In the genomic region with DNA sequence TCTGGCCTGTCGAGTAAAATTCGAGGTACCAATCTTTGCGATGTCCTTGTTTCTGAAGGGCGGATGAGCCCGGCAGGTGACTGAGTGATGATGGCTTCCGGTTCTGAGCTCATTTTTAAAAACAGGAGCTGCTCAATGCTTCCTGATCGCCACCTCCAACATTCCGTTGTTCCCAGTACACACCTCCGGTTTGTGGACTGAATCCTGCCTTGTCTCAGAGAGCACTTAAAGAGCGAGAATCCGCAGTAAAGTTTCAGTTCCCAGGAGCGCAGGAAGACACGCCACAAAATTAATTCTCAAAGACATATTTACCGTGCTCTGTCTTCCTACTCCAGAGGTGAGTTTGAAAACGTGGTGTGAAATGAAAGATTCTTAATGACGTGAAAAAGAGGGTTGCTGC, we compare ENCODE assay signal across 21 mouse cellular contexts.
DNase-seq lines count a peak whose midpoint lies in the region; ATAC-seq and TF ChIP-seq lines count a peak whose summit lies in the region.
"Had no signal": no experiment of that assay in that cellular context is flagged by ENCODE, and none has a peak within 500 bp of the region (broad histone marks: within the 10 kb centered on the region; RNA-seq: fewer than 3 reads in every experiment).

No protein-coding gene starts in this region.

- H3K9ac ChIP-seq in limb, embryonic 11.5 days (ENCODE audit: low read length): no peak overlapping the region
- no peak overlapping the region for H3K9ac ChIP-seq in midbrain, embryonic 11.5 days (ENCODE audit: low read length)
- H3K9ac ChIP-seq in midbrain, embryonic 16.5 days (ENCODE audit: low read depth, low read length): no peak overlapping the region
- H3K9ac ChIP-seq: forebrain, embryonic 13.5 days; heart, embryonic 13.5 days; midbrain, embryonic 13.5 days; neural tube, embryonic 13.5 days had no signal

- ATAC-seq in limb, embryonic 11.5 days (ENCODE audit: insufficient number of reproducible peaks, low FRiP score, low TSS enrichment, low read depth): no peak
- ATAC-seq in midbrain, embryonic 11.5 days (ENCODE audit: low FRiP score): no peak
- ATAC-seq in midbrain, embryonic 16.5 days: no peak
- ATAC-seq: forebrain, embryonic 13.5 days; hindbrain, postnatal 0 days; midbrain, embryonic 13.5 days had no signal

- 84% methylated on average over 16 of the region's 16 CpGs for WGBS in limb, embryonic 11.5 days
- WGBS in limb, embryonic 10.5 days: 86% methylated on average over 16 of the region's 16 CpGs
- WGBS in midbrain, embryonic 11.5 days: 88% methylated on average over 16 of the region's 16 CpGs
- WGBS in midbrain, embryonic 16.5 days: 81% methylated on average over 16 of the region's 16 CpGs
- WGBS in small intestine, adult 2 months: 23% methylated on average over 16 of the region's 16 CpGs
- WGBS in heart, embryonic 10.5 days: 77% methylated on average over 16 of the region's 16 CpGs

- no peak for TF ChIP-seq POLR2A in small intestine, adult 2 months (IDR thresholded peaks at IDR 0.05; ENCODE audit: low read depth, low read length)

- no peaks in the 10 kb centered on the region for H3K9me3 ChIP-seq in limb, embryonic 11.5 days (ENCODE audit: control insufficient read depth, low read length)
- H3K9me3 ChIP-seq in limb, embryonic 10.5 days (replicated peaks): no peaks in the 10 kb centered on the region
- H3K9me3 ChIP-seq in midbrain, embryonic 11.5 days (ENCODE audit: control insufficient read depth, low read length): no peaks in the 10 kb centered on the region
- H3K9me3 ChIP-seq in midbrain, embryonic 16.5 days (replicated peaks; ENCODE audit: control insufficient read depth, low read length, poor library complexity, severe bottlenecking): no peaks in the 10 kb centered on the region
- no peaks in the 10 kb centered on the region for H3K9me3 ChIP-seq in heart, embryonic 10.5 days
- H3K9me3 ChIP-seq: forebrain, embryonic 13.5 days; heart, embryonic 13.5 days; midbrain, embryonic 13.5 days; neural tube, embryonic 13.5 days had no signal

- H3K4me1 ChIP-seq in limb, embryonic 11.5 days (ENCODE audit: control insufficient read depth, insufficient read depth, low read length): no peaks in the 10 kb centered on the region
- no peaks in the 10 kb centered on the region for H3K4me1 ChIP-seq in limb, embryonic 10.5 days
- H3K4me1 ChIP-seq in midbrain, embryonic 11.5 days (ENCODE audit: control insufficient read depth, insufficient read depth, low read length): no peaks in the 10 kb centered on the region
- H3K4me1 ChIP-seq in midbrain, embryonic 16.5 days (ENCODE audit: control insufficient read depth, insufficient read depth, low read length): 0 out of 2 replicates have a peak, but pooled peaks cover 2% of the 10 kb centered on the region
- peaks cover 2% of the 10 kb centered on the region; the same call in 1 of the 2 replicates for H3K4me1 ChIP-seq in small intestine, adult 2 months (ENCODE audit: control insufficient read depth, insufficient read depth, insufficient read length, low read length)
- H3K4me1 ChIP-seq in heart, embryonic 10.5 days: no peaks in the 10 kb centered on the region
- H3K4me1 ChIP-seq: forebrain, embryonic 13.5 days; heart, embryonic 13.5 days; midbrain, embryonic 13.5 days; neural tube, embryonic 13.5 days had no signal

- peak; percentile 15 for DNase-seq in limb, embryonic 11.5 days (ENCODE audit: low spot score)
- DNase-seq in limb, embryonic 10.5 days (ENCODE audit: low spot score): no peak
- peak; percentile 66 for DNase-seq in midbrain, embryonic 11.5 days (ENCODE audit: low spot score, missing footprints)
- DNase-seq in retina, embryonic 14.5 days (ENCODE audit: low spot score): no peak
- no peak for DNase-seq in heart, embryonic 10.5 days (ENCODE audit: low spot score)
- DNase-seq: adrenal gland, postnatal 25 days; cerebellum, adult 9-10 months; gastrocnemius, postnatal 10 days; heart, postnatal 14 days; kidney, adult 2 months; layer of hippocampus, adult 9-11 months; lung, adult 18-20 months; thymus, postnatal 14 days had no signal

- no peaks in the 10 kb centered on the region for H3K36me3 ChIP-seq in limb, embryonic 11.5 days (ENCODE audit: control insufficient read depth, insufficient read depth, low read length)
- no peaks in the 10 kb centered on the region for H3K36me3 ChIP-seq in limb, embryonic 10.5 days
- H3K36me3 ChIP-seq in midbrain, embryonic 11.5 days (ENCODE audit: control insufficient read depth, insufficient read depth, low read length): no peaks in the 10 kb centered on the region
- no peaks in the 10 kb centered on the region for H3K36me3 ChIP-seq in midbrain, embryonic 16.5 days (ENCODE audit: control insufficient read depth, insufficient read depth, low read length)
- no peaks in the 10 kb centered on the region for H3K36me3 ChIP-seq in small intestine, adult 2 months (ENCODE audit: control insufficient read depth, insufficient read depth, low read length)
- H3K36me3 ChIP-seq in heart, embryonic 10.5 days: no peaks in the 10 kb centered on the region
- H3K36me3 ChIP-seq: heart, embryonic 13.5 days; midbrain, embryonic 13.5 days; neural tube, embryonic 13.5 days had no signal

- no peaks in the 10 kb centered on the region for H3K27me3 ChIP-seq in limb, embryonic 11.5 days (ENCODE audit: control insufficient read depth, insufficient read depth, low read length)
- no peaks in the 10 kb centered on the region for H3K27me3 ChIP-seq in limb, embryonic 10.5 days (ENCODE audit: low read depth, poor library complexity, severe bottlenecking)
- H3K27me3 ChIP-seq in midbrain, embryonic 11.5 days (ENCODE audit: control insufficient read depth, insufficient read depth, low read length): no peaks in the 10 kb centered on the region
- no peaks in the 10 kb centered on the region for H3K27me3 ChIP-seq in midbrain, embryonic 16.5 days (ENCODE audit: control insufficient read depth, insufficient read depth, low read depth, low read length)
- H3K27me3 ChIP-seq in small intestine, adult 2 months (ENCODE audit: control insufficient read depth, insufficient read depth, low read length): no peaks in the 10 kb centered on the region
- H3K27me3 ChIP-seq in heart, embryonic 10.5 days (ENCODE audit: insufficient read depth, poor library complexity, severe bottlenecking): no peaks in the 10 kb centered on the region
- H3K27me3 ChIP-seq: forebrain, embryonic 13.5 days; heart, embryonic 13.5 days; midbrain, embryonic 13.5 days; neural tube, embryonic 13.5 days had no signal

- H3K4me3 ChIP-seq in limb, embryonic 11.5 days (ENCODE audit: low read depth, low read length): no peak overlapping the region
- no peak overlapping the region for H3K4me3 ChIP-seq in limb, embryonic 10.5 days
- H3K4me3 ChIP-seq in midbrain, embryonic 11.5 days (ENCODE audit: low read depth, low read length): no peak overlapping the region
- H3K4me3 ChIP-seq in midbrain, embryonic 16.5 days (ENCODE audit: low read depth, low read length): no peak overlapping the region
- peak overlapping the region; percentile 49 for H3K4me3 ChIP-seq in small intestine, adult 2 months (ENCODE audit: low read depth, low read length)
- H3K4me3 ChIP-seq in heart, embryonic 10.5 days: no peak overlapping the region
- H3K4me3 ChIP-seq: forebrain, embryonic 13.5 days; heart, embryonic 13.5 days; midbrain, embryonic 13.5 days; neural tube, embryonic 13.5 days had no signal

- no peak for TF ChIP-seq CTCF in small intestine, adult 2 months (IDR thresholded peaks at IDR 0.05; ENCODE audit: extremely low read depth, insufficient read length, insufficient replicate concordance, low read depth, low read length)

- H3K4me2 ChIP-seq in limb, embryonic 11.5 days (ENCODE audit: low read depth, severe bottlenecking): no peak overlapping the region
- H3K4me2 ChIP-seq in midbrain, embryonic 11.5 days: no peak overlapping the region
- H3K4me2 ChIP-seq in midbrain, embryonic 16.5 days (ENCODE audit: low read length): no peak overlapping the region
- H3K4me2 ChIP-seq: forebrain, embryonic 13.5 days; heart, embryonic 13.5 days; midbrain, embryonic 13.5 days; neural tube, embryonic 13.5 days had no signal

- H3K27ac ChIP-seq in limb, embryonic 11.5 days (replicated peaks; ENCODE audit: low read depth, low read length): no peak overlapping the region
- no peak overlapping the region for H3K27ac ChIP-seq in limb, embryonic 10.5 days
- H3K27ac ChIP-seq in midbrain, embryonic 11.5 days (ENCODE audit: low read depth, low read length): no peak overlapping the region
- no peak overlapping the region for H3K27ac ChIP-seq in midbrain, embryonic 16.5 days (ENCODE audit: low read length)
- peak overlapping the region; percentile 60 for H3K27ac ChIP-seq in small intestine, adult 2 months (ENCODE audit: insufficient read depth, low read depth, low read length)
- H3K27ac ChIP-seq in heart, embryonic 10.5 days: no peak overlapping the region
- H3K27ac ChIP-seq: forebrain, embryonic 13.5 days; heart, embryonic 13.5 days; hindbrain, postnatal 0 days; kidney, postnatal 0 days; midbrain, embryonic 13.5 days; neural tube, embryonic 13.5 days had no signal

Comparison
In these comparisons a context has a peak if more than half of its experiments do, and no peak if none do; other contexts are left out.
1. DNase-seq: peak in limb, embryonic 11.5 days (single experiment) and midbrain, embryonic 11.5 days (single experiment); none in limb, embryonic 10.5 days (single experiment), retina, embryonic 14.5 days (single experiment) and heart, embryonic 10.5 days (single experiment).